Mouse (Mus musculus) olfactory bulb, adult 2 months (tissue): ENCODE data around the gene Six4. TPM values are rescaled to one million over a fixed set of nuclear protein-coding genes. Genes with fewer than 3 reads are reported as not detected.
A peak's percentile ranks its signal among the peaks of the same experiment; 100 is the strongest.
"Not testable (repeated sequence)": the region's sequence is repeated elsewhere in the genome, so short reads cannot be mapped to it uniquely, and the experiment has no call there.

Experiments
- H3K27ac ChIP-seq: fragments of 200-500 bp; 2 replicates; pipeline ENCODE4 v1.5.1; 2012; ENCODE audit warnings: low read depth, low read length; ENCODE audit not compliant: insufficient read depth
- H3K4me1 ChIP-seq: fragments of 200-500 bp; 2 replicates; pipeline ENCODE4 v1.6.1; 2012; ENCODE audit warnings: low read length; ENCODE audit not compliant: control insufficient read depth, insufficient read depth
- H3K4me3 ChIP-seq: fragments of 200-500 bp; 2 replicates; pipeline ENCODE4 v1.5.1; 2012; ENCODE audit warnings: mild to moderate bottlenecking, low read depth, low read length, moderate library complexity; ENCODE audit not compliant: insufficient read depth
- CTCF ChIP-seq: fragments of 200-500 bp; IDR thresholded peaks from 2 replicates; pipeline ENCODE4 v1.5.1; 2012; ENCODE audit warnings: low read depth, mild to moderate bottlenecking, low read length, moderate library complexity; ENCODE audit not compliant: insufficient read depth
- POLR2A ChIP-seq: fragments of 200-500 bp; IDR thresholded peaks from 2 replicates; pipeline ENCODE4 v1.6.1; 2012; ENCODE audit warnings: mild to moderate bottlenecking, low read depth, low read length, moderate library complexity; ENCODE audit not compliant: insufficient read depth
- WGBS: fragments of 180-500 bp; shearing (Covaris S2); methylation state at CpG from one replicate; pipeline ENCODE4 v1.1.7; 2018; 5-methylcytosine and 5-hydroxymethylcytosine counted together
- polyA plus RNA-seq: library from polyadenylated mRNA; stranded (reverse); fragments of >200 nt; gene quantifications from 2 replicates; pipeline ENCODE4 v1.2.4, GENCODE M21; 2012; ENCODE audit warnings: low replicate concordance; ENCODE audit not compliant: missing spikeins, insufficient read depth, insufficient read length

Six4 gene
- polyA plus RNA-seq, result not detected in 2 replicates

- Histone ChIP-seq H3K4me3 (peak within 1 kb of the TSS; percentile 55), H3K27ac (no peak within 1 kb of the TSS), H3K4me1 (peaks cover 21% of the 10 kb centered on the region; the same call in 1 of the 2 replicates)
- WGBS, result 2% methylated on average over 20 of the region's 20 CpGs
- TF ChIP-seq CTCF (no peak), POLR2A (no peak)
Observed at GRCm38 (mm10) chr12:73113196-73113595, at the start of gene Six4. Gene Six4 (minus strand): TSS chr12:73113456.

DNA sequence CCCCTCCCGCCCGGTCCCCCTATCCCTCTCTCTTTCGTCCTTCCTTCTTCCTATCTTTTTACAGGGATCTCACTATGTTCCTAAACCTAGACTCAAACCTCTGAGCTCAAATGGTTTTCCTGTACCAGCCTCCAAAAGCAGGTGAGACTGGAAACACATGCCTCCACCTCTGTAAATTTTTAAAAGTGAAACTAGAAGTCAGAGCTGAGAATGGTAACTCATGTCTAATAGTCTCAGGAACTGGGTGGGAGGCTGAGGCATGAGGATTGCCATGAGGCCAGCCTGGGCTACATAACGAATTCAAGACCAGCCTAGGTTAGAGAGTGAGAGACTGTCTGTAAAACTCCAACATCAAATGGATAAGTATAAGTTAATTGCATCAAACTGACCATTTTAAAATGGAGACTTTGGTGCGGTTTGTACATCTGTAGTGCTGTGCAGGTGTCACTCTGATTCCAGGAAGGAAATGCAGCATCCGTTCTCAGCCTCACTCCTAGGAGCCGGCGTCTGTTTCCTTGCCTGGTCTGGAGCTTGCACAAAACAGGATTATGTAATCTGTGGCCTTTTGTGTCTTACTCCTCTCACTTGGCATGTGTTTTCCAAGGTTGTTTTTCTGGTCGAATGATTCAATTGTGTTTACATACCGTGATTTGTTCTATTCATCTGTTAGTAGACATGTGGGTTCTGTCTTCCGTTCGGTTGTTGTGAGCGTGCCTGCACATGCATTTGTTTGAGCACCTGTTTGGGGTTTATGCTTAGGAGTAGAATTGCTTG, 49.3 kb upstream of the Six4 start:
- Histone ChIP-seq H3K4me1 (no peaks in the 10 kb centered on the region), H3K27ac (no peak overlapping the region), H3K4me3 (no peak overlapping the region)
- TF ChIP-seq POLR2A (no peak), CTCF (no peak)
- 61% methylated on average over 13 of the region's 13 CpGs for WGBS

GRCm38 (mm10) chr12:73160341-73160740, 47.1 kb upstream of the Six4 start:
- Histone ChIP-seq H3K27ac (no peak overlapping the region), H3K4me1 (no peaks in the 10 kb centered on the region), H3K4me3 (no peak overlapping the region)
- 20% methylated on average over 4 of the region's 4 CpGs for WGBS
- TF ChIP-seq POLR2A (no peak), CTCF (no peak)

DNA sequence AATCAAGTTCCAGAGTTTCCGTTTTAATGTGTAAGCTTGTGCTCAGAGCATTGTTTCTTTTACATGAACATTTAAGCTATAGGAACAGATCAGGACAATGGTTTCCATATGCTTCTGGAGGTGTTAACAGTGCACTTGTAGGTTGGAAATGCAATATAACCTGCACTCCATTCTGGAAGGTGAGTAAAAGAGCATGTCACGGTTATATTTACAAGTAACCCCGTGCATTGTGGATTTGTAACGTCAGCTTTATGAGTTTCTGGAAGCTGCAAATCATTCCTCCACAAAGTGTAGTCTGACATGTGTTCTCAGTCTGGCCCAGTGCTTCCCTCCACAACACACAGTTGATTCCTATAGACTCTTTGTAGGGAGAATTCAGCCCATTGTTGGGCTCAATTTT, 40.9 kb upstream of the Six4 start:
- WGBS, result 95% methylated on average over 4 of the region's 4 CpGs
- Histone ChIP-seq H3K4me1 (no peaks in the 10 kb centered on the region), H3K27ac (no peak overlapping the region), H3K4me3 (no peak overlapping the region)
- no peak for TF ChIP-seq CTCF
- TF ChIP-seq POLR2A, result no peak

DNA sequence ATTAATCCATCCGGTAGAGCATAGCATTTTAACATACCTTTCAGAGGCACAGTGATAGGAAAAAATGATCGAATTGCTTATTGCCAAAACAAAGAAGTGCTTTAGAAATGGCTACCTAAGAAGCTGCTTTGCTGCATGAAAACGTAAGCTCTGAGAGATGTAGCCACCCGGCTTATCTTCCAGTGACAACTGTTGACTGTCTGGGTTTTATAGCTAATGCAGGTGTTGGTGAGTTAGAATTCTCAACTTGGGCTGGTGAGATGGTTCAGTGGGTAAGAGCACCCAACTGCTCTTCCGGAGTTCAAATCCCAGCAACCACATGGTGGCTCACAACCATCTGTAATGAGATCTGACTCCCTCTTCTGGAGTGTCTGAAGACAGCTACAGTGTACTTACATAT, 37.8 kb upstream of the Six4 start:
- 77% methylated on average over 5 of the region's 5 CpGs for WGBS
- not testable (repeated sequence) for H3K4me1 ChIP-seq, H3K4me3 ChIP-seq, H3K27ac ChIP-seq

DNA sequence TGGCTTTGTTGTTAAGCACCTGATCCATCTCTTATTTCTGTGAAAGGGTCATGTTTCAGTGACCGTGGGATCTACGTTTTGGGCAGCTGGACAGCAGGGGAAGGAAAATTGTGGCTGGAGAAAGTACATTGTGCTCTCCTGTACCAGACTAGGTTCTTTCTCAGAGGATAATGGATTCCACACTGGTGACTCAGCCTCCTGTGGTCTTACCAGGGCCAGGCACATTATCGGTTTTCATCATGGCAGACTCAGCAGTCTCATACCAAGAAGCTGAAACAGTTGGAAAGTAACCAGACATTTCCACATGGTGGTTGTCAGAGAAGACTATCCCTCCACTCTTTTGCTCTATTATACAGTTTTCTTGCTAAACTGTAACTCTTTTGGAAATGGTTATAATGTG, 34.0 kb upstream of the Six4 start:
- no peak overlapping the region for H3K4me3 ChIP-seq
- TF ChIP-seq POLR2A (no peak), CTCF (no peak)
- H3K4me1 ChIP-seq, result no peaks in the 10 kb centered on the region
- no peak overlapping the region for H3K27ac ChIP-seq
- WGBS, result 58% methylated on average over 3 of the region's 3 CpGs

DNA sequence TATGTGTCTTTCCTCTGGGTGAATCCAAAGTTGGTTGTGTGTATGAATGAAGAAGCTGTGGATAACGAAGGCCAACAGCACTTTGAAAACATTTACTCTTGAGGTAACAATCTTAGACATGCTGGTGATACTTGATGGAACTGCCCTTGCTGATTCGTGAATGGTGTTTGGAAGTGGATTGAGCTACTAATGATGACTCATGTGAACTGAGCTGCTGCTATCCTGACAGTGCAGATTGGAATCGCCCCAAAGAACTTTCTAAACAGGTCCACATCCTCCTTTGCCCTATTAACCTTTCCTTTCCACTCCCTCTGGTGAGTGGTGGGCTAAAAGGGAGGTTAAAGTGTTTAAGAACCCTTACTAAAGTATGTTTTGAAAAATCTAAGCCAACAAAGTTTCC, 27.5 kb upstream of the Six4 start:
- 82% methylated on average over 3 of the region's 3 CpGs for WGBS
- Histone ChIP-seq H3K27ac (no peak overlapping the region), H3K4me3 (no peak overlapping the region), H3K4me1 (no peaks in the 10 kb centered on the region; the same call in 1 of the 2 replicates)
- TF ChIP-seq CTCF (no peak), POLR2A (no peak)

GRCm38 (mm10) chr12:73125250-73125649, 12.0 kb upstream of the Six4 start:
- no peak for TF ChIP-seq CTCF
- no peak for TF ChIP-seq POLR2A
- H3K27ac ChIP-seq, result no peak overlapping the region
- no peak overlapping the region for H3K4me3 ChIP-seq
- peaks cover 5% of the 10 kb centered on the region for H3K4me1 ChIP-seq
- WGBS, result 65% methylated on average over 4 of the region's 4 CpGs

DNA sequence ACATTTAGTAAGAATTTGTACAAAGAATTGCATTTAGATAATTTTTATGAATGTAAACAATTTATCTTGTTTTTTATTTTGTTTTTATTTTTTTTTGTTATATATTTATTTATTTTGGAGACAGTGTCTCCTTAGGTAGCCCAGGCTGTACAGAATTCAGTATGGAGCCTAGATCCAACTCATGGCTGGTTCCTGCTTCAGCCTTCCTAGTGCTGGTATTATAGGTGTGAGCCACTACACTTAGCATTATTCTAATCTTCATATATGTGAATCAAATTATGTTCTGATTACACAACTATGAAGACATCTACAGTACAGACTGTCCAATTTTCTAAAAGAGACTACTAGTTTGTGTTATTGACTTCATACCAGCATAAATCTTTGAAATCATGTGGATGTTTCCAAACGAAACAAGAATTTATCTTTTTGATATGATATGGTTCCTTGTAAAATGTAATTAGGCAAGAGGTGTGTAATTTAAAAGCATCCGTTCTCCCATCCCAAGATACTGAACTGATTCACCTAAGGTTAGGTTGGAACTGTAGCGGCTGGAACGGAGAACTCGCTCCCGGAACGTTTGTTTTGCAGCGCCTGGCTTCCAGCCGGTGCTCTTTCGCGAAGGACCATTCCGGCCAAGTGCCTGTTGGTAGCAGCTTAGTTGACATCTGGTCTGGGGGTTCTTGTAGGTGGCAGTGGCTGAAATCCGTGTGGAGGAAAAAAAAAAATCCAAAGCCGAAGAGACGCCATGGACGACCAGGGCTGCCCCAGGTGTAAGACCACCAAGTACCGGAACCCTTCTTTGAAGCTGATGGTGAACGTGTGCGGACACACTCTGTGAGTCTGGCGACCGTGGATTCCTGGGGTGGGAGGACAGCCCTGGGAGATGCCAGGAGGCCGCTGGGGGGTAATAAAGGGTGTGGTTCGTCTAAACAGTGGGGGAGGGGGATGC, 10.1 kb upstream of the Six4 start, which contains the start of gene Mnat1:
Gene Mnat1, plus strand, starts transcription at position 625 of the 949 bp plus-strand sequence.
- 1% methylated on average over 23 of the region's 23 CpGs for WGBS

More for the DNA sequence above, 10.1 kb upstream of the Six4 start, which contains the start of gene Mnat1:
- peaks cover 5% of the 10 kb centered on the region for H3K4me1 ChIP-seq
- H3K4me3 ChIP-seq, result peak within 1 kb of the TSS; percentile 87
- no peak within 1 kb of the TSS for H3K27ac ChIP-seq
- peak; percentile 41 for TF ChIP-seq POLR2A
- TF ChIP-seq CTCF, result no peak
